Mouse (Mus musculus) heart, adult 18-20 months (tissue): ENCODE measurements around the gene Mup18. TPM values are rescaled to one million over a fixed set of nuclear protein-coding genes. Genes with fewer than 3 reads are reported as not detected.
"Not testable (repeated sequence)": the region's sequence is repeated elsewhere in the genome, so short reads cannot be mapped to it uniquely, and the experiment has no call there.

ENCODE experiments used
- DNase-seq, 2 experiments: peaks; one replicate each; pipeline ENCODE4 v3.0.0; 2021 to 2022; ENCODE audit warnings: mixed read lengths in 1 of 2
- long read RNA-seq, 2 experiments: library from polyadenylated mRNA; stranded (forward); transcript quantifications; one replicate each; pipeline ENCODE4 v2.0.0; 2021
- total RNA-seq, 2 experiments: library from RNA; stranded (reverse); gene quantifications; 2 replicates each; pipeline ENCODE4 v1.2.3; 2021

Gene Mup18
- not detected for total RNA-seq
- long read RNA-seq, experiment 1, result 0 reads
- long read RNA-seq, experiment 2, result 0 reads

DNA sequence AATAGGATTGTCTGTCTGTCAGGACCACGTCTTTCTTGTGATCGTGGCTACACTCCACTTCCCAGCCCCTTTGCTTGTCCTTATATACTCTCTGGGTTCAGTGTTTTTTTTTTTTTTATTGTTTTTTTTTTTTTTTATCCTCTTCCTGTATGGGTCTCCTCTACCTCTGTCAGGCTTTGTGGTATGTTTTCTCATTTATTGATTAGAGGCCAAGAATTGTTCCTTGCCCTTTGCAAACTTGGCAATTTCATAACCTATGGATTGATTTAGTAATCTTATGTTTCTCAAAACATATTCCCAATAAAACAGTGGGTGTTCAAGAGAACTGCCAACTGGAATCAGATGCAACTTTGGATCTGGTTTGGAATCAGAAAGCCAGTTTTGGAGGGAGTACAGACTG is at the start of gene Mup18:
Gene Mup18, minus strand, starts transcription at position 101 of the 400 bp plus-strand sequence.
- DNase-seq, result not testable (repeated sequence)

DNA sequence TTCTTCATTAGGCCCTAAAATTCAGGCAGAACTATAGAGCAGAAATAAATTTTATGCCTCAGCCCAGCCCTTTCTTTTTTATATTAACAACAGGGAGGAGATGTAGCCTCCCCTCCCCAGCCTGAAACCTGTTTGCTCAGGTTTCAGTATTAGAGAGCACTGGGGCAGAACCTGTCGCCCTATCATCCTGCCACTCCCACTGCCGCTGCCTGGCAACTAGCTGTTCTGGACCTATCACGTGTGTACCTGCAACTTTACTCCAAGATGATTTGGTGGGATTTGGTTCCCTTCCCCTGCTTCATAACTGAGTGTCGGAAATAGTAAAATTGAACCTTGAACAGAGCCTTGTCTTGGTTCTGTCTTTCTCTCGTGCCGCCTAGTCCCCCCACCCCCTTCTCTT is 40.4 kb upstream of the Mup18 start:
- DNase-seq, result not testable (repeated sequence)

Other genes starting within 250 kb of the Mup18 start
- not detected for gene Mup15, start 234.4 kb downstream of the Mup18 start, total RNA-seq
- 1 to 10 TPM in 1 of 2 experiments, not detected in 1; 1.4 TPM for gene Mup16, start 154.6 kb downstream of the Mup18 start, total RNA-seq
- not detected for gene Mup17, start 78.3 kb downstream of the Mup18 start, total RNA-seq
- gene Mup19, start 108.1 kb upstream of the Mup18 start, total RNA-seq, result not detected
- not detected for gene Mup5, start 161.1 kb upstream of the Mup18 start, total RNA-seq